Mouse (Mus musculus) heart, embryonic 12.5 days (tissue): ENCODE data around the gene 5830473C10Rik. TPM values are rescaled to one million over a fixed set of nuclear protein-coding genes. Genes with fewer than 3 reads are reported as not detected.
A peak's percentile ranks its signal among the peaks of the same experiment; 100 is the strongest.

Source experiments
- ATAC-seq: fragments of 200-750 bp; cut with Nextera tagmentation; 2 replicates; pipeline ENCODE4 v1.8.0; 2017; ENCODE audit warnings: moderate TSS enrichment, moderate library complexity; ENCODE audit not compliant: insufficient number of reproducible peaks, low FRiP score
- H3K27ac ChIP-seq: fragments of 300-500 bp; sonication (generic); 2 replicates; pipeline ENCODE4 v1.5.1; 2016; ENCODE audit warnings: mild to moderate bottlenecking, moderate library complexity; ENCODE audit not compliant: poor library complexity, severe bottlenecking
- H3K27me3 ChIP-seq: fragments of 300-500 bp; sonication (generic); replicated peaks from 2 replicates; pipeline ENCODE4 v1.6.1; 2016; ENCODE audit warnings: mild to moderate bottlenecking, moderate library complexity
- H3K36me3 ChIP-seq: fragments of 300-500 bp; sonication (generic); 2 replicates; pipeline ENCODE4 v1.6.1; 2016; ENCODE audit warnings: mild to moderate bottlenecking, moderate library complexity
- H3K4me1 ChIP-seq: fragments of 300-500 bp; sonication (generic); replicated peaks from 2 replicates; pipeline ENCODE4 v1.6.1; 2016; ENCODE audit warnings: mild to moderate bottlenecking
- H3K4me2 ChIP-seq: fragments of 300-500 bp; sonication (generic); 2 replicates; pipeline ENCODE4 v1.6.1; 2016; ENCODE audit warnings: mild to moderate bottlenecking, moderate library complexity
- H3K4me3 ChIP-seq: fragments of 300-500 bp; sonication (generic); 2 replicates; pipeline ENCODE4 v1.5.1; 2016; ENCODE audit warnings: mild to moderate bottlenecking
- H3K9ac ChIP-seq: fragments of 300-500 bp; sonication (generic); 2 replicates; pipeline ENCODE4 v1.6.1; 2016; ENCODE audit warnings: mild to moderate bottlenecking, moderate library complexity
- H3K9me3 ChIP-seq: fragments of 300-500 bp; sonication (generic); replicated peaks from 2 replicates; pipeline ENCODE4 v1.6.1; 2016; ENCODE audit warnings: mild to moderate bottlenecking, moderate library complexity
- WGBS: fragments of 180-500 bp; shearing (Covaris S2); methylation state at CpG from one replicate; pipeline ENCODE4 v1.1.7; 2016; 5-methylcytosine and 5-hydroxymethylcytosine counted together
- polyA plus RNA-seq: library from polyadenylated mRNA; unstranded; fragments of >200 nt; fragmentation: Nextera tagmentation; extraction: Ambion mirVana; gene quantifications from 2 replicates; pipeline ENCODE4 v1.2.1, GENCODE M21; 2016

5830473C10Rik gene
- polyA plus RNA-seq, 1 experiment from 2014 or later: not detected

DNA sequence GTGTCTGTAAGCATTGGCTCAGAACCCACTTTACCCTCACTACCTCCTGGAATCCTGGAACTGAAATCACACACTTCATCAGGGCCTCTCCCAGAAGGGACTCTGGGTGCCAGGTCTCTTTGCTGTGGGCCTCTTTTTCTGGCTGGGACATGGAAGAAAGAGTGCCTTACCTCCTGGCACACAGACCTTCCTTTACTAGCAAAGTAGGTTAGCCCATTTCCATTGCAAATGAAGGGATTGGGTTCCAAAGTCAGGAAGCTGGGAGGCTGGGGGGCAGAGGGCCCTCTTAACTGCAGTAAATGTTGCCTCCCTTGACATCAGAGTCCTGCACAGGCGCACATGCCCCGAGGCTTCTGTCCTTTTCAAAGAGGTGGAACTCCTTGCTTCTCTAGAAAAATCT is 62.3 kb downstream of the 5830473C10Rik start:
- Histone ChIP-seq H3K4me2 (no peak overlapping the region), H3K27me3 (0 out of 2 replicates have a peak, but pooled peaks cover 3% of the 10 kb centered on the region), H3K9me3 (no peaks in the 10 kb centered on the region), H3K27ac (no peak overlapping the region), H3K36me3 (no peaks in the 10 kb centered on the region), H3K9ac (no peak overlapping the region), H3K4me3 (no peak overlapping the region), H3K4me1 (no peaks in the 10 kb centered on the region)
- 80% methylated on average over 2 of the region's 2 CpGs for WGBS
- no peak for ATAC-seq

DNA sequence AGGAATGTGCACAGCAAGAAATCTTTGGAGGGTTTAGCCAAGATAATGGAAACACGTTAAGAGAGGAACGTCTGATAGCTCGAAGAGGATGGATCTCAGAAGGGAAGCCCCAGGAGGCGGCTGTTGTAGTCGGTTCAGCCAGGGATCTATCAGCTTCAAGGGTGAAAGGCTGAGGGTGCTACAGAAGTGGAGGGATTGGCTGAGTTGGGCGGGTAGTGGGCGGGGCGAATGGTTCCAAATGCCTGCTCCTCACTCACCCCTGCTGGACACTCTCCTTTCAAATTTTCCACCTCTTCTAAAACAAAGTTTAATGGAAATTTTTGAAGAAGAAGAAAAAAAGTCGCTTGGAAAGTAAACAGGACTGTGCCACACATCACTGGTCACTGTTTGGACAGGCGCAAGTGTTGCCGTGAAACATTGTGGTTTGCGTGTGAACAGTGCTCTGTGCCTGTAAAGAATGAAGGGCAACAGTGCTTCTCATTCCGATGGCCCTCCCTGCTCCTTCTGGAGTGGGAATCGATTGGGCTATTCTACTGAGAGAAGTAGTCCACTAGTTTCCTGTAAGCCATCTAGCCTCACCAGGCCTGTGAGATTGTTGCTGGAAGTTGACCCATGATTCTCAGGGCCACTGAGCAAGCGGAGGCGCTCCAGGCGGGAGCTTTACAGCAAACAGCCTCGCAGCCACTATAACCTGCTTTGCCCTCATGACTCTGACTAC is 64.0 kb downstream of the 5830473C10Rik start:
- 0 out of 2 replicates have a peak, but pooled peaks cover 7% of the 10 kb centered on the region for H3K27me3 ChIP-seq
- no peak overlapping the region for H3K27ac ChIP-seq
- H3K4me2 ChIP-seq: no peak overlapping the region
- no peak overlapping the region for H3K4me3 ChIP-seq
- no peaks in the 10 kb centered on the region for H3K9me3 ChIP-seq
- no peaks in the 10 kb centered on the region for H3K36me3 ChIP-seq
- ATAC-seq: no peak
- 61% methylated on average over 18 of the region's 18 CpGs for WGBS
- H3K4me1 ChIP-seq: no peaks in the 10 kb centered on the region
- H3K9ac ChIP-seq: no peak overlapping the region

DNA sequence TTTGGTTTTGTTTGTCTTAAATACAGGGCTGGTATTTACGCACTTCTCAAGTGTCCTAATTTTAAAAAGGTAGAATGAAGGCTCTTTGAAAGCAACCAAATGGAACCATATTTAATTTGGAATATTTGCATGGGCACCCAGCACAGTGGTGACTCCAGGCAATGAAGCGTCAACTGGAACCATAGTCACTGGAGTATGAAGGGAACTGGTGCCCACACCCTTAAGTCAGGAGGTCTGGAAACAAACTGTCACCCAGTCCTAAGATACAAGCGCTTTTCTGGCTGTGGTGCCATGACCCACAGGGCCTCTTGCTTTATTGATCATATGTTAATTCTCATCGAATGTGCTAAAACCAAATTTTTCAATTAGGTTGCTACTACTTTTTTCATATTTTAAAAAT is 66.5 kb downstream of the 5830473C10Rik start:
- ATAC-seq: no peak
- no peaks in the 10 kb centered on the region for H3K4me1 ChIP-seq
- H3K4me2 ChIP-seq: no peak overlapping the region

DNA sequence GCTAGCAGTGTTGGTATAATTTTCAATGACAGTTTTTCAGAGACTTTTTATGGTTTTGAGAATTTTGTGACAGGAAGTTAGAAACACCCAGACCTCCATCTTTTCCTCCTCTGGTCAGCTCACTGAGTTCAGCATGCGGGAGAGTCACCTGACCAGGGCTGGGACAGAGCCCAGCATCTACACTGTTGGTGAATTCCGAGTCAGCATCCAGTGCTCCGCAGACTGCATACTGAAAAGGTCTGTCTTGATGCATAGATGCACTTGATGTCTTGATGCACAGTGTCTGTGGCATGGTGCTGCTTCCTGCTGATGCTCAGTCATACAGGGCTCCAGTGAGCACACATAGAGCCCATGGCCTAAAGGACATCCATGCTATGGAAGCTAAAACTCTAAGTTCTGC is 67.1 kb downstream of the 5830473C10Rik start:
- Histone ChIP-seq H3K9me3 (no peaks in the 10 kb centered on the region), H3K27me3 (0 out of 2 replicates have a peak, but pooled peaks cover 4% of the 10 kb centered on the region), H3K9ac (no peak overlapping the region), H3K4me2 (no peak overlapping the region), H3K4me3 (no peak overlapping the region), H3K36me3 (no peaks in the 10 kb centered on the region), H3K27ac (no peak overlapping the region), H3K4me1 (no peaks in the 10 kb centered on the region)
- 75% methylated on average over 3 of the region's 3 CpGs for WGBS
- no peak for ATAC-seq

More for the DNA sequence above, 66.5 kb downstream of the 5830473C10Rik start:
- H3K9me3 ChIP-seq: no peaks in the 10 kb centered on the region
- 90% methylated on average over 4 of the region's 4 CpGs for WGBS
- no peak overlapping the region for H3K4me3 ChIP-seq
- H3K27ac ChIP-seq: no peak overlapping the region
- 0 out of 2 replicates have a peak, but pooled peaks cover 4% of the 10 kb centered on the region for H3K27me3 ChIP-seq
- no peaks in the 10 kb centered on the region for H3K36me3 ChIP-seq
- no peak overlapping the region for H3K9ac ChIP-seq

DNA sequence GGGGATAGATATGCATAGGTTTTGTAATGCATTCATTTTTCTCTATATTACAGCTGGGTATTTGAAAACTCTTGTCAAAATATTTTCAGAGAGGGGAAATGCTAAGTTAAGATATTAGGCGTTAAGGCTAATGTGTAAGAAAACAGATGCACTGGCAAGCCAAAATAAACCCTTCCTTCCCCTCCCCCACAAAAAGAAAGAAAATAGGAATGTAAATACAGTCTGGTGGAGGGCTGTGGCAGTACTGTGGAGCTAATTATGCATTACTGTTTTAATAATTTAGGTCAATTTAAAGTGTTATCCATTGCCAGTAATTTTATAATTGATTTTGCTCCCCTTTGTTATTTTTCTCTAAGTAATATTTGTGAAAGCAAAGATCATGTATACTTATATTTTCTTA is 67.6 kb downstream of the 5830473C10Rik start:
- no peak for ATAC-seq
- 59% methylated on average over 1 of the region's 1 CpGs for WGBS
- H3K9ac ChIP-seq: no peak overlapping the region
- no peaks in the 10 kb centered on the region for H3K4me1 ChIP-seq
- H3K9me3 ChIP-seq: no peaks in the 10 kb centered on the region
- H3K4me2 ChIP-seq: no peak overlapping the region
- no peak overlapping the region for H3K4me3 ChIP-seq
- 0 out of 2 replicates have a peak, but pooled peaks cover 4% of the 10 kb centered on the region for H3K27me3 ChIP-seq
- no peaks in the 10 kb centered on the region for H3K36me3 ChIP-seq
- H3K27ac ChIP-seq: no peak overlapping the region

DNA sequence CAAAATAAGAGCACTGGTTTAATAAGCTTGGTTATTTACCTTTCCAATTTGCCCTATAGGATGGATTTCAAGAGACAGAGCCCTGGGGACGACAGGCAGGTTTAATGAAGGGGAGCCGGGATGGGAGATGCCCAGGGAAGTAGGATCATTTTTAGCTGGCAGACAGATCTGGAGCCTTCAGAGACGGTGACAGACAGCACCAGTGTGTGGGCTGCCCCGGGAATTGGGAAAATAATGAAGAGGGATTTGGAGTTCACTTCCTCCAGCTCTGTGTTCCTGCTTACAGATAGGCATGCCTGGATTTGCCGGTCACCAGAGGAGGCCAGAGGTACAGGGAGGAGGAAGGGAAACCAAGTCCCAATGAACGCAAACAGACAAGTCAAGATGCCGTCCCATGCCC is 74.0 kb downstream of the 5830473C10Rik start:
- no peaks in the 10 kb centered on the region for H3K4me1 ChIP-seq
- H3K36me3 ChIP-seq: no peaks in the 10 kb centered on the region
- no peak for ATAC-seq
- no peaks in the 10 kb centered on the region for H3K9me3 ChIP-seq
- no peak overlapping the region for H3K27ac ChIP-seq
- no peak overlapping the region for H3K9ac ChIP-seq
- WGBS: 74% methylated on average over 7 of the region's 7 CpGs
- no peak overlapping the region for H3K4me3 ChIP-seq
- H3K27me3 ChIP-seq: no peaks in the 10 kb centered on the region
- H3K4me2 ChIP-seq: no peak overlapping the region

DNA sequence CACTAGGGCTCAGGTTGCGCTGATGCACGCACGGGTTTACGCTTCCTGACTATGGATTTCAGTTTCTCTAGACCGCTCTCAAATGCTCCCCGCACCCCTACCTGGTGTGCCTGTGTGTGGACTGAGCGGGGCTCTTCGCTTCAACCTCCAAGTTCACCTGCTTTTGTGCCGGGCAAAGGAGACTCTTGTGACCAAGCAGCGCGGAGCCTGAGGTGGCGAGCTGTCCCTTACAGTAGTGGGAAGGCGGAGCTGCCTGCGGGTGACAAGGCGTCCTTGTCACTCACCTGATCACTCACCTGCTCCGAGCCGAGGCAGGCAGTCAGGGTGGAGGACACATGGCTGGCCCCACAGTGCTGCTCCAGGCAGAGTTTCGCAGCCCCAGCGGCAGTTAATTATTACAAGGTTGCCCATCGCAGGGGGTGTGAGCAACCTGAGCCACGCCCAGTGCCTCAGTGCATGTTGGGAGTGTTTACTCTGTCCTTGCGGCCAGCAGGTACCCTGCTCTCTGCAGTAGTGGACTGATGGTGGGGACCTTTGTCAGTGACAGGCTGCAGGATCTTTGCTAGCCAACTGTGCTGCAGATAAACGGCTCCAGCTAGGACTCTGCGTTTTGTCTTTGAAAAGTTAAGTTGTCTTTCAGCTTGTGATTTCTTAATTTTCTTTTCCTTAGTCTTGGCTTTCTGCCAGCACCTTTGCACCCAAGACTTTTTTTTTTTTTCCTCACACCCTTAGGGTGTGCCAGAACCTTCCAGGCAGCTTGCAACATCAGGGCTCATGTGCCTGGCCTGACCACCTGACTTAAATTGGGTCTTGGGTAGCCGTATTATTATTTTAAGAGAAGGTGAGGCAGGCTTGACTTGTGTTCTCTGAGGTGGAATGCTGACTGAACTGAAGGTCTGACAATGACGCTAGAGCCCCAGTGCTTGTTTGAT is 79.6 kb downstream of the 5830473C10Rik start, which contains the start of gene Rassf6:
Rassf6 (minus strand) TSS at position 372 of the 932 bp plus-strand sequence.
- ATAC-seq: peak; percentile 61
- peak within 1 kb of the TSS; percentile 55 for H3K9ac ChIP-seq
- no peaks in the 10 kb centered on the region for H3K4me1 ChIP-seq
- H3K36me3 ChIP-seq: no peaks in the 10 kb centered on the region
- H3K4me3 ChIP-seq: peak within 1 kb of the TSS; percentile 52
- WGBS: 11% methylated on average over 26 of the region's 26 CpGs
- no peaks in the 10 kb centered on the region for H3K27me3 ChIP-seq
- no peak within 1 kb of the TSS for H3K27ac ChIP-seq
- no peaks in the 10 kb centered on the region for H3K9me3 ChIP-seq
- H3K4me2 ChIP-seq: peak within 1 kb of the TSS; percentile 81

DNA sequence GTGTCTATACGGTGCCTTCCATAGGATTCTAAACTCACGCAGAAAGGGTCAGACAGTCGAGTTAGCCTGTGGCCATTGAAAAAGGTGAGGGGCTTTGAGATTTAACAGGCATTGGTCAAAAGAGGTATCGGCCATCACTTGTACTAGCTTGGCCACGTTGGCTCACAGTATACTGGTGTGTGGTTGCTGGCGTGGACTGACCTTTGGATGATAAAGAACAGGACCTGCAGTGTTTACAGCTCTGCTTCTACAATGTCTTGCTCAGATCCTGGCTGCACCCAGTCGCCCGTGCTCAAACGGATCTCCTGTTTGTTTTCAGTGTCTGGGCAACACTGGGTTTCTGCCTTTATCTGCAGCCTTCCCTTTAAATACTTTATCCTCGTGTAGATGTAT is 80.3 kb downstream of the 5830473C10Rik start:
- WGBS: 43% methylated on average over 10 of the region's 10 CpGs
- Histone ChIP-seq H3K27ac (no peak overlapping the region), H3K9ac (no peak overlapping the region), H3K36me3 (no peaks in the 10 kb centered on the region), H3K4me3 (no peak overlapping the region), H3K4me1 (no peaks in the 10 kb centered on the region), H3K4me2 (peak overlapping the region; percentile 81; the same call in 1 of the 2 replicates), H3K27me3 (no peaks in the 10 kb centered on the region), H3K9me3 (no peaks in the 10 kb centered on the region)
- no peak for ATAC-seq

DNA sequence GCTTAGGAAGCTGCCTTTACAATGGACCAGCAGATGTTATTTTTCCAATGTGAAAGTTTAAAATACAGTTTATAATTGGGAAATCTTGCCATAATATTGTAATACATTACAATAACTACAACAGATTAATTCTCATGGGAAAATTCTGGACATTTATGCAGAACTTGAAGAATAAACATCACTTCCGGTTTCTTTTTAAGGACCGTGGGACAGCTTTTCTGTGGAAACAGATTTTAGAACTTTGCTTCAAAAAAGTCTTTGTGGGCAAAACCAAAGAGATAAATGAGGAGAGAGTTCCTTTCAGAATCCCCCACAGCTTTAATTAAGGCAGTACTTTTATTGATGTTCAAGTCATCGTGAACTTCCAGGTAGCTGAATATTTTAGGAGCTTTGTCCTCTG is 84.7 kb downstream of the 5830473C10Rik start:
- ATAC-seq: no peak
- Histone ChIP-seq H3K4me1 (no peaks in the 10 kb centered on the region), H3K9me3 (no peaks in the 10 kb centered on the region), H3K9ac (no peak overlapping the region), H3K4me2 (no peak overlapping the region), H3K4me3 (no peak overlapping the region), H3K36me3 (no peaks in the 10 kb centered on the region), H3K27ac (no peak overlapping the region), H3K27me3 (no peaks in the 10 kb centered on the region)
- WGBS: 78% methylated on average over 3 of the region's 3 CpGs

DNA sequence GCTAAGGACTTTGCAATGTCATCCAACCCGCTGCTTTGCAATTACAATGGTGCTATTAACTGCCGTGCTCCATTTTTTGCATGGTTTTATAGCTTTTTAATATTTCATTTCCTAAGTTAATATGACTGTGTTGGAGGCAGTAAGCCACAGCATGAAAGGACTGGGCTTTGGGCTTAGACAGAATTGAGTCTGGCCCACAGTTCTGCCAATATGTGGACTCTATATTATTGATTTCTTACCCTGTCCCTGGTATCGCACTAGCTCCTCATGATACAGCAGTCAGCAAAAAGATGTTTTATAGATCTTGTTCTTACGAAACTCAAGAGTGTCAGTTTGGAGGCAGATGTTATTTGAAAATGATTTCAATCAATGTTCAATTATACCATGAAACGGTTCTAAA is 85.5 kb downstream of the 5830473C10Rik start:
- Histone ChIP-seq H3K4me3 (no peak overlapping the region), H3K9ac (no peak overlapping the region), H3K4me2 (no peak overlapping the region), H3K27me3 (no peaks in the 10 kb centered on the region), H3K9me3 (no peaks in the 10 kb centered on the region), H3K36me3 (no peaks in the 10 kb centered on the region), H3K4me1 (no peaks in the 10 kb centered on the region), H3K27ac (no peak overlapping the region)
- no peak for ATAC-seq
- 81% methylated on average over 5 of the region's 5 CpGs for WGBS
